Mouse (Mus musculus): ENCODE measurements at regions not wholly inside any gene's neighbourhood (a gene's known extent, or its start where the extent isn't known, plus 50 kb on each side); places are given as distances from the start of the nearest gene placed in this dataset.

DNA sequence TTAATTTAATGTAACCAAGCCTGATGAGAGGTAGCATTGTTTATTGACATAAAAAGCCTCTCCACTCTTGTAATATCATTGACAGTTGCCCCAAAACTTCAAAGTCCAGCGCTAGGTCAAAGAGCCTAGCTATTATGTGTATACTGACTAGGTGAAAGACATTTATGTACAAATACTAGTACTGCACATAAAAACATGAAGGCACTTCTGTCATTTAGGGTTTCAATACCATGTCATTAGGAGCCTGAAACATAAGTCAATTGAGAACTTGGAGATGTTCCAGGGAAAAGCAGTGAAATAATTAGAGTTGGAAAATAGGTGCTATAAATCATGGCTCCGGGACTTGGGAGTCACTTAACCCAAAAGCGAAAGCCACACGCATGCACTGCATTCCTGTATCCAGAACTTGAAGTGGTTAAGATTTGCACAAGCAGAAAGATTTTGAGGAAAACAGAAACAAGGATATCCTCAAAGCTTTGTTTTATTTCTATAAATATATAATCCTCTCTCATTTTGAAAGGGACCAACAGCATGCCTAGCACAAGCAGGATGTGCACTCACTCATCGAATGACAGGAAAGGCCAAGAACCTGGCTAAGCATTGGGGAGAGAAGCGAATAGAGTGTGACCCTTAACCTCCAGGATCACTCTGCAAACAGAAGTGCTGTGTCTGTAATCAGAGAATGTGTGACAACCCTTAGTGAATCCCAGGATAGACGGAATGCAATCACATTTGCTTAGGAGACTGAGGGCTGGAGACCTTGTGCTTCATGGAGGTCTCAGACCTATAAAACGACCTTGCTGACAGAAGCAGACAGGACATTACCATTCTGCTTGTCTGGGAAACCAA, 176.3 kb upstream of the Crim1 start:
- no peak for DNase-seq (ENCODE audit: low spot score in 2 of 2)

DNA sequence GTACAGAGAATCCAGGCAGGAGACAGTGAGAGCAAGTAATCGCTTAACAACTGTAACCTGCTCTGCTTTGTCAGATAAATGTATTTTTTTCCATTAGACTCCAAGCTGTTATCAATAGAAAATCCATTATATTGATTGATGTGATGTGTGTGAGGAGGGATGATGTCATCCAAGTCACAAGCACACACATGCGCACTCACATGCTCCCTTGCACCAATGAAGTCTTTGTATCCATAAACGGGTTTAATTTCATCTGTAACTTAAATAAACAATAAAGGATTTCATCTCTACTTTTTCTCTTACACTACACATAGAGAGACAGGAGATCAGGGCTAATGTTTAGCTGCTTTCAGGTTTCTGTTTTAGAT, 175.7 kb upstream of the Crim1 start:
- no peak for DNase-seq (ENCODE audit: low spot score in 2 of 2)

DNA sequence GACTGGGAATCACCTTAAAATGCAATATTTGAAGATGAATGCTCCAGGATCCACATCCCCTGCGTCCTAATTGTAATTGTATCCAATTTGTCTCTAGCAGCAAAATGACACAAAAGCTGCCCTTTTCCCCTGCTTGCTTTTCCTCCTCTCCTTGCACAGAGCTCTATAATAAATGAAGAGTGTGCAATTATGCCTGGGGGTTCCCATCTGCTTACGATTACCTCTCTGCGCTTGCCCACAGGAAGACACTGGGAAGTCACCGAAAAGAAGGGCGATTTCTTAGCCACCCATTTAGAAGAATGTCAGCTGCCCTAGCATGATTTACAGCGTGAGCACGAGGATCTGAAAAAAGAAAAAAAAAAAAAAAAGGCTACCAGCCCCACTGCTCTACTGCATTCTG, 174.8 kb upstream of the Crim1 start:
- no peak for DNase-seq (ENCODE audit: low spot score in 2 of 2)

DNA sequence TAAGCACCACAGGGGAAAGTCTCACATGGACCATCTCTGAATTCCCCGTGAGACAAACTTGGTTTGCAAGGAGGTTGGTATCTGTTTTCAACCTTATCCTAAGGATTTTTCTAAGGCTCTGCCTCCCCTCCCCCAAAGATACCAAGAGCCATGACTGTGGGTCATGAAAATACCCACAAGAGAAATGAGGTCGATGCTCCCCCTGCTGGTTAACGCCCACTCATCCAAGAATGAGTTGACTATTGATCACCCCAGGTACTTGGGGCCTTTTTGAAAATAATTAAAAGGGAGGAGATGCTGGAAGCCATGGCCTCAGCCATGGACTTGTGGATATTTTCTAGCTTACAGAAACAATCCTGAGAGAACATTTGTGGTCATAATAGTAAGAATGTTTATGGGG, 164.4 kb upstream of the Crim1 start:
- DNase-seq (ENCODE audit: low spot score in 2 of 2), result no peak

DNA sequence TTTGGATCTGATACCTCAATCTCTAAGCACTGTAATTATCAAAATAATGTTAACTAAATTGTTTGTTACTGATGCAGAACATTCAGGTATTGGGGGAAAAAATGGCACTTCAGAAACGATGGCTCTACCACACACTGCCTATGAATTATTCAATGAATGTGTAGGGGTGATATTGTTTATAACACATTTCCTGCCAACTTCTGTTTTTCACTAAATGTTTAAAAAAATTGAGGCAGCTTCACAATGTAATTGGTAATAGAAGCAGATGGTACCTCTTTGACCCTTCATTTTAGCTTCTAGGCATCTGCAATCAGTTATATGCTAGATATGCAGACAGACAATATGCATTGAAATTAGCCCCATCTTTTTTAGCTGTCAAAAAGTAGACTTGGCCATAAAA, 159.7 kb upstream of the Crim1 start:
- DNase-seq (ENCODE audit: low spot score in 2 of 2), result no peak

DNA sequence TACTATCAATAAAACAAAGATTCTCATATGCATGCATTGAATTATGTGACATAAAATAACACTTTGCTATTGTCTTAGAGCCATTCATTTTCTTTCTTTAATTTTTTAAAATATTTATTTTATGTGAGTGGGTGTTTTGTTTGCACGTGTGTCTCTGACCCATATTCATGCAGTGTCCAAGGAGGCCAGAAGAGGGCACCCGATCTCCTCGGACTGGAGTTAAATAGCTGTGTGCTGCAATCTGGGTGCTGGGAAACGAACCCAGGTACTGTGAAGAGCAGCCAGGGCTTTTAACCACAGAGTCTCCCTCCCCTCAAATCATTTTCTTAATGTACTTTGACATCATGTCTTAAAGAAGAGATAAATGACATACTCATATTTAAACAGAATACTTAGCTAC, 158.8 kb upstream of the Crim1 start:
- no peak for DNase-seq (ENCODE audit: low spot score in 2 of 2)

DNA sequence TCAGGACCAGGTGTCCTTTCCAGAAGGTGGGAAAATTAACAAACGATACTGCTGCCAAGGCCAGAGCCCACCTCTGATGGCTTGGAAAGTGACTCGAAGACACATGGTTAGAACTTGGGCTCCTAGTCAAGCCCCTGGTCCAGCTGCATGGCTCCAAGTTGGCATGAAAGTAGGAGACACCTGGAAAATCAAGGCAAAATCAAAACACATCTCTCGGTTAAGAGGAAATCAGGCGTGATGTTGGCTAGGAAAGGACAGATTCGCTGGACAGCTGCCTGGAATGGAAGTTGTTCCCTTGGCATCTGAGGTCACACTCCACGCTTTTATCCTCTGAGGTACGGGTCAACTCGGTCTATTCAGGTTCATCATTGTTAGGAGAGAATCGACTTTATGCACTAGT, 150.3 kb upstream of the Crim1 start:
- no peak for DNase-seq (ENCODE audit: low spot score in 2 of 2)

DNA sequence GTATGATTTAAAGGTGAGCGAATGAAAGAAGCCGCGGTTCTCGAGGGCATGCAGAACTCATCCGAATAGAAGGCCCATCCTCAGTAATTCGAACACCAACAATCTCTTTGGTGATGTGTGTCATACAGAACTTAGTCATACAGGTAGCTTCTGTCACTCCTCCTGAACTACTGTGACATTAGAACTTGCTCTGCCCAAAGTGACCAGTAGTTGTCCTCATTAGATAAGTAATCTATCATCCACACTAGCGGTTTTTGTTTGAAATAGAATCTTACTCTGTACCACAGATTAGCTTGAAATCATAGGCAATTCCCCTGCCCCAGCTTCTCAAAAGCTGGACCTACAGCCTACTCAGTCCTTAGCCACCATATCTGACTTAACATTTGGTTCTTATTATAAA, 149.8 kb upstream of the Crim1 start:
- no peak for DNase-seq (ENCODE audit: low spot score in 2 of 2)

DNA sequence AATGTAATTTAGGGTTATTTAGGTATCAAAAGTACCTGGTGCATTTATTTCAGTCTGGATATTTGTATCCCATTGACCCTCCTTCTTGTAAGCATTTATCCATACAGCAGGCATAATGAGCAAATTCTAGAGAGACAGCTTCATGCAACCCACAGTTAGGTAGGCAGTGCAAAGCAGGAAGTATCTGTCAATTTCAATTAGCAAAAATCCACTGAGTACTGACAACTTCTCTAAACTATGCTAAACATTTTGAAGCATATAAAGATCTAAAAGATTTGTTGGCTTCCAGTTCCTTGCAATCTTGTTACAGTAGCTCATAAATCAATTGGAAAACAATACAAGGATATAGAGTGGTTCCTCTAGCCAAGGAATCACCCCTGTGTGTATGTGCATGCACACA, 124.2 kb upstream of the Crim1 start:
- no peak for DNase-seq (ENCODE audit: low spot score in 2 of 2)

DNA sequence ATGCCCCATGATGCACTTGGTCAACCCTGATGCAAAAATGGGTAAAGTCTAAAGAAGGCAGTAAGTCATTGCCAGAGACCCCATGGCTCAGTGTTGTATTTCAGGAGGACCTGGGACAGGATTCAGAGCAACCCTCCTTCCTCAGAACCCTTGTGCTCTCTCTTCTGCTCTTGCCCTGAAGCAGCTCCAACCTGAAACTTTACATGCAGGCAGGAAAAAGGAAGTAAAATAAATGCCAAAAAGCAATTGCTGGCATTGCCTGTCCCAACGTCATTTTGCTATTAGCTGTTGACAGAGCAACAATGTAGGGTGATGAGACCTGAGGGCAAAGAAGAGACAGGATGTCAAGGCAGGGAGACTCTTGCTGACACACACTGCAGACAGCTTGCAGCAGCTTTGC, 121.7 kb upstream of the Crim1 start:
- DNase-seq (ENCODE audit: low spot score in 2 of 2), result no peak

DNA sequence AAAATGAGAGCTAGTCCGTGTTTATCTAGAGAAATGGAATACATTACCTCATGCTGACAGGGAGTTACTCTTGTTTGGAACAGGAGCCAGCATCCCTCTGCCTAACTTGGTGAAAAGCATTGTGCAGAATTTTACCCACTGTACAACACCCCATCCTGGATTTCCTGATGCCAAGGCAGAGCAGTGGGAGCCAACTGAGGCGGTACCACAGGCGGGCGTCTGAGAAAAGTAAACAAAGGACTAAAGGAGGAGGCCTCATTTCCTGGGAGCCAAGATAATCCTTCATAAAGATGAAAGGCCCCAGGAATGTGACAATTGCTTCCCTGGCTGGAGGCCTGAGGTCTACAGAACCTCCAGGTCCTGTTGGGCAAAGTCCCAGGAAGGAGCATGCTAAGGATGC, 115.6 kb upstream of the Crim1 start:
- DNase-seq (ENCODE audit: low spot score in 2 of 2), result no peak

DNA sequence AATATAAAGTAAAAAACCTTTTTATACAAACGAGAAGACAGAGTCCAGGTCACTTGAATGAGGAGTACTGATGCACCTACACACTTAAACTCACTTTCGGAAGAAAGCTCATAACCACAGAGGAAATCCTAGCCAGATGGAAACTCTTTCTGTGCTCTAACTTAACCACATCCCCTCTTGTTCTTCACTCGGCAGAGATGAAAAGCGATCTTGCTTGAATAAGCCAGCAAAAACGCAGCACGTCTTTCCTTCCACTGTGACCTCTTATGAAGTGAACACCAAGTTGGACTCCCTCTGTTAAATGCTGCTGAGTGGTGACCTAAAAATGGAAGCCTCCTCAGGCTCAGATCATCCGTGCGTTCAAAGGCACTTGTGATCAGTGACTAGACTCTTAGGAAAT, 113.1 kb upstream of the Crim1 start:
- peak; percentile 3 to 18 for DNase-seq (ENCODE audit: low spot score in 2 of 2)

DNA sequence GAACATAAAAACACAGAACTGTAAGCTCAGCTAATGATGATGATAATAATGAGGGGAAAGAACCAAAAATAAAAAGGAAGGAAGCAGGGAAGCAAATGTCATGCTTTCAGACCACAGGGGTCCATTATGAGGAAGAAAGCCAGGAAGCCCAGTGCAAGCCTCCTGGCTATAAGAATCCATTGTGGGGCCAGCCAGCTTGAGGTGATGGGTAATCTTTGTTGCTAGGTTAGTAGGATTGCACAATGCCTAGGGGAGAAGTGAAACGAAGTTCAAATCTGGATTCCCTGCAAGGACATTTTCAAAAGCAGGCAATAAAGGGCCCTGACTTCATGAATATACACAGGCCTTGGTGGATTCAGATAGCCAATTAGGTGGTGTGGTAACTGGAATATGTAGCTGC, 102.3 kb upstream of the Crim1 start:
- DNase-seq (ENCODE audit: low spot score in 2 of 2), result no peak

DNA sequence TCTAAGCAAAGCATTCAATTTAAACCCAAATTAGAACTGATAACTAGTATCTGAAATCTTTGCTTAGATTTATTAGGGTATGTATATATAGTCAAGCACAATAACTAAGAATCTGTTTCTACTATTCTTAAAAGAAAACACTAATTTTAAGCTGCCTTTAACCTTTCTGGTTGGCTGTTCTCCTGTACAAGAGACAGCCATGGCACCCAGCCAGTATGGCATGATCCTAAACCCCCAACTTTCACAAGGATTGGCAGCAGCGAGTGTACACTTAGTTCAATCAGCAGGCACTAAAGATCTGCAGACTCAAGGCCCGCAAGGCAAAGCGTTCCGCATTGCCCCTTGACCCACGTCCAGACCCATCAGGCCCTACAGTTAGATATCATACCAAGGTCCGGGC, 91.3 kb upstream of the Crim1 start:
- no peak for DNase-seq (ENCODE audit: low spot score in 2 of 2)

DNA sequence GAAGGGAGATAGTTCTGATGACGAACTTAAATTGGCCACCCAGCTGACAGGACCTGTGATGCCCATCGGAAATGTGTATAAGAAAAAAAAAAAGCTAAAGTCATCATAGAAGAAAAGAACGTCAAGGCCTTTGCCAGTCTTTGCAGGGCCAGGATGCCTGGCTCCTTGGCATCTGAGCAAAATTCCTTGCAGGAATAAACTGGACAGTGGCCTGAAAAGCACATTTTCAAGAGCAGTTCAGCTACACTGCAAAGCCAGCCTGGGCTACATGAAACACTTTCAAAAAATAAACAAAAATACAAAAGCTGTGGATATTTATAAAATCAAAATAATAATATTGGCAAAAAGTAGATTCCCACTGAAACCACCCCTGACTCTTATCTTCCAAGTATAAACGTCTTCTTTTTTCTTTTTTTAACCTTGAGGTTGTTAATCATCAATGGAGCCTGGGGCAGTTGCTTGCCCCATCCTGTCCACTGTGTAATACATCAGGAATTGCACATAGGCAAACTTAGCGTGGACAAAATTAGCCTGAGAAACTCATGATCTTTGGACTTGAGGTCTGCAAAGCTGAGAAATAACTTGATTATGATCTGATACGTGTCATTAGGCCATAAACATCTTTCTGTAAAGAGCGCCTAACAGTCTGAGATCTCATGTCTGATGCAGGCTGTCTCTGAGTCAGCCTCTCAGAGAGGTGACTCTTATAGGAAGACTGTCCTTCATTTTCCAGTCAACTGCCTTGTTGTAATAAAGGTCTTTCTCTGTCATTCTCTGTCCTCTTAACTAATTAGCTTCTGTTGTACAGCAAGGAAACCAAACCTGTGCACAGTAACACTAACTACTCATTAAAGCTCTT, 90.5 kb upstream of the Crim1 start:
- DNase-seq (ENCODE audit: low spot score in 2 of 2), result no peak

DNA sequence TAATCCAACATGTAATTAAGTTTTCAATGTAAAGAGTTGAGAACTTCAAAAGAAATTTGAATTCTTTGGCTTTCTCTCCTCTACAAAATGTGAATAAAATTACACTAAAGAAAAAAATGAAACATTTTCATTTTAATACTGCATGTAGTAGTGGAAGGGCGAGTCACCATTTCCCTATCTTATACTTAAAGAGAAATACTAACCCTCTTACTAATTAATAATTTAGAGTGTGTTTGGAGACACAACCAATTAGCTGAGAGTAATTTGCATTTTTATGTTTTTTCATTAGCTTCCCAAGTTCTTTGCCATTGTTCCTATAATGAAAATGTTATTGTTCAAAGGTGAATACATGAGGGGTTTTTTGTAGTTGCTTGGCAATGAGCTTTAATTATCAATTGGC, 67.9 kb upstream of the Crim1 start:
- no peak for DNase-seq (ENCODE audit: low spot score in 2 of 2)

DNA sequence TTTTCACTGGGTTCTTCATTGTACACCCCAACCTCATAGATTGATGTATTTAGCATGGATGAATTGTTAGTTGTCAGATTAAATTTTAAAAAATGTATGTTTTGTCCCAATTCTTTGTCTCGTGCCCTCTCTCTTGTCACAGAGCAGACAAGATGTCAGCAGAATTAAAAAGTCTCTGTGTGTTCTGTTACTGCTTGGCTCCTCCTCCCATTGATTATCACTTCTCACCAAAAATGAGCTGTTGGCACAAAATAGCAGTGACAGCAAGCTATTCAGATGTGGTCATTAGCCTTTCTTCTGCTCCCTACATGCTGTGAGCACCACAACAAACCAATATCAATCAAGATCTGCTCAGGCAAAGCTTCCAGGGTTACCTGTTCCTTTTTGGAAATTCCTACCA, 62.1 kb upstream of the Crim1 start:
- no peak for DNase-seq (ENCODE audit: low spot score in 2 of 2)

DNA sequence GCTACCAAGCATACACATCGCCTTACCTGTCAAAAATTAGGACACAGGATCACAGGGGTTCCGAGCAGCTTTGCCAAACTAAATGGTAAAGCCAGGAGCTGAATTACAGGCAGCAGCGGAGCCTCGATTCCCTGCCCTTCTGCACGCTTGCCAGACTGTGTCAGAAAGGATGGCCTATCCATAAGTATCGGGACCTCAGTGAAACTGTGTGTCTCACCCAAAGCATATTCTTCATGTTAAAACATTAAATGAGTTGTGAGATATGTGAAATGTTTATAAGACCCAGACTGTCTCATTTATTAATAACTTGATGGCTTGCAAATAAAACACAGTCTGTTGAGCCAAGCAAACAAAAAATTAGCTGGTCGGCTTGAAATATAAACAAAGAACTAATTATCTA, 59.4 kb upstream of the Crim1 start:
- no peak for DNase-seq (ENCODE audit: low spot score in 2 of 2)

DNA sequence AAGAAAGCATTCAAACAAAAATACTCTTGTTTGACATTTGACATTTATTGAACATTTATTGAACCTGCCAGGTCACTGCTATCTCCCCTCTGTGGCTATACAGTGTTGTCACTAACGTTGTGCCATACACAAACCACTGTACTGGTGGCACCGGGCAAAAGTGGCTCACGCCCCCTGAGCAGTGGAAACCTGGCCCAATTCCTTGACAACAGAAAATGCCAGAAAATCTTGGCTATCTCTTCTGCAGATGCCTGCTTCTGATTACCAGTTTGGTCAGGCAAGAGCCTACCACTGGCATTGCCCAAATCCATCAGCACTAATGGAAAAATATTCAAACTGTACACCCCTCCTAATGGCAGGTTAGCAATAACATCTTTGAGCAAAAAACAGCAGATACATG, 58.9 kb upstream of the Crim1 start:
- no peak for DNase-seq (ENCODE audit: low spot score in 2 of 2)

DNA sequence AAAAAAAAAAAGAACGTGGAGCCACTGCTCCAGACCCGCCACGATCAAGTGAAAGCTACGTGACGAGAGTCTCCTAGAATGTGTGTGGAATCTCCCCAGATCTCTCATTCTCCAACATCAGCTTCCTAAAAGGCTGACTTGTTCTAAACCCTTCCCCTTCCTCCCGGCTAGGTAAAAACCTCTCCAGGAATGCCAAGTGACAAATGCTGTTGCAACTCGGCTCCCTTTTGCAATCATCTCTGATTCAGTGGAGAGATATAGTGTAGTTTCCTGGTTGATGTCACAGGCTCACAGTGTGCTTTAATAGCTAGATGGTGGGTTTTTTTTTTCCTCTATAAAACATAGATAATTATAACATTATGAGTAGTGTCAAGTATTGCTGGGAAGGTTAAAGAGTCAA, 57.6 kb upstream of the Crim1 start:
- no peak for DNase-seq (ENCODE audit: low spot score in 2 of 2)

DNA sequence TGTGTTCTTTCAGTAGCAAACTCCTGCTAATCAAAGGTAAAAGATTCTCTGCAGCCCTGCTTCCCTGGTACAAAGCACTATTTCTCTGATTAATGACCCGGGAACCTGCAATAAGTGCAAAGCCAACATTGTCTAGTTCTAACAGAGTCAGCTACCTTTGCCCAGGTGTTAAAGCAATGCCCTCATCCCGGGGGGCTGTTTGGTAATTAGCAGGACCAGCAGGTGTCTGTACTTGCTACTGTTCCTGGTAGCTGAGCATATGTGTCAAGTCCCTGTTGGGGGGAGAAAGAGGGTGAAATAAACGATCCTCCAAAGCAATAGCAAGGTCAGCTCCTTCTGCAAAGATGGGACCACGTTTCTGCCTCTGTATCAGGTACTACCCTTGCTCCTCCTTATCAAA, 54.7 kb upstream of the Crim1 start:
- no peak for DNase-seq (ENCODE audit: low spot score in 2 of 2)
